Mouse (Mus musculus) right cerebral cortex, postnatal 4 days (tissue): ENCODE data around the gene Lyg2.

Source experiments
- DNase-seq: peaks from one replicate; pipeline ENCODE4 v3.0.0-alpha.2; 2022

Gene Lyg2

GRCm38 (mm10) chr1:37916393-37916792 is at the start of gene Lyg2:
TSS of gene Lyg2 (minus strand) at chr1:37916493.
- DNase-seq: no peak

GRCm38 (mm10) chr1:37965571-37965970 is 49.3 kb upstream of the Lyg2 start:
- no peak for DNase-seq

- DNase-seq: peak; percentile 34
These were observed 43.2 kb upstream of the Lyg2 start for GRCm38 (mm10) chr1:37959486-37959885.

- DNase-seq: no peak
These were observed 42.2 kb upstream of the Lyg2 start for GRCm38 (mm10) chr1:37958516-37958915.

- DNase-seq: no peak
These were observed 41.4 kb upstream of the Lyg2 start, which contains the start of gene Lyg1 for GRCm38 (mm10) chr1:37957659-37958058. TSS of gene Lyg1 (minus strand) at chr1:37957759.

- DNase-seq: peak; percentile 7
These were observed 40.6 kb upstream of the Lyg2 start for GRCm38 (mm10) chr1:37956690-37957431.

- no peak for DNase-seq
These were observed 39.0 kb upstream of the Lyg2 start for GRCm38 (mm10) chr1:37955251-37955650.

GRCm38 (mm10) chr1:37954786-37955185 is 38.5 kb upstream of the Lyg2 start:
- no peak for DNase-seq

GRCm38 (mm10) chr1:37948906-37949305 is 32.6 kb upstream of the Lyg2 start:
- DNase-seq: no peak

- no peak for DNase-seq
These were observed 15.5 kb upstream of the Lyg2 start for GRCm38 (mm10) chr1:37931806-37932205.

- no peak for DNase-seq
These were observed 9.7 kb upstream of the Lyg2 start for GRCm38 (mm10) chr1:37925971-37926370.

GRCm38 (mm10) chr1:37922536-37922935 is 6.2 kb upstream of the Lyg2 start:
- no peak for DNase-seq

GRCm38 (mm10) chr1:37918096-37918495 is 1.8 kb upstream of the Lyg2 start:
- DNase-seq: no peak

GRCm38 (mm10) chr1:37917666-37918065 is 1.4 kb upstream of the Lyg2 start:
- no peak for DNase-seq

GRCm38 (mm10) chr1:37912751-37913150 is 3.5 kb downstream of the Lyg2 start:
- no peak for DNase-seq

- DNase-seq: peak; percentile 23
These were observed 13.1 kb downstream of the Lyg2 start for GRCm38 (mm10) chr1:37903178-37903577.

- no peak for DNase-seq
These were observed 16.0 kb downstream of the Lyg2 start for GRCm38 (mm10) chr1:37900288-37900687.

GRCm38 (mm10) chr1:37899816-37900215 is 16.5 kb downstream of the Lyg2 start:
- DNase-seq: no peak

GRCm38 (mm10) chr1:37894606-37895005 is 21.7 kb downstream of the Lyg2 start:
- no peak for DNase-seq

GRCm38 (mm10) chr1:37891400-37891799 is 24.9 kb downstream of the Lyg2 start:
- DNase-seq: no peak

- DNase-seq: peak; percentile 88
These were observed 26.2 kb downstream of the Lyg2 start, which contains the start of the genes Mitd1 and Mrpl30 for GRCm38 (mm10) chr1:37890025-37890652. TSS of gene Mitd1 (minus strand) at chr1:37890411. TSS of gene Mrpl30 (plus strand) at chr1:37890477.

GRCm38 (mm10) chr1:37889206-37889605 is 27.1 kb downstream of the Lyg2 start:
- no peak for DNase-seq

GRCm38 (mm10) chr1:37884451-37884850 is 31.8 kb downstream of the Lyg2 start:
- DNase-seq: no peak

- DNase-seq: no peak
These were observed 32.9 kb downstream of the Lyg2 start for GRCm38 (mm10) chr1:37883411-37883810.
